Mouse (Mus musculus) T-helper 2 cell (primary cell): ENCODE results near the gene Aco2.

Experiments
- in situ Hi-C: fragments of 300-600 bp; cut with MboI, MseI; formaldehyde crosslinking; loops from one replicate; pipeline ENCODE4 v1.15.1; 2025; ENCODE audit warnings: high pct_unique_total_duplicates

The Aco2 gene

DNA sequence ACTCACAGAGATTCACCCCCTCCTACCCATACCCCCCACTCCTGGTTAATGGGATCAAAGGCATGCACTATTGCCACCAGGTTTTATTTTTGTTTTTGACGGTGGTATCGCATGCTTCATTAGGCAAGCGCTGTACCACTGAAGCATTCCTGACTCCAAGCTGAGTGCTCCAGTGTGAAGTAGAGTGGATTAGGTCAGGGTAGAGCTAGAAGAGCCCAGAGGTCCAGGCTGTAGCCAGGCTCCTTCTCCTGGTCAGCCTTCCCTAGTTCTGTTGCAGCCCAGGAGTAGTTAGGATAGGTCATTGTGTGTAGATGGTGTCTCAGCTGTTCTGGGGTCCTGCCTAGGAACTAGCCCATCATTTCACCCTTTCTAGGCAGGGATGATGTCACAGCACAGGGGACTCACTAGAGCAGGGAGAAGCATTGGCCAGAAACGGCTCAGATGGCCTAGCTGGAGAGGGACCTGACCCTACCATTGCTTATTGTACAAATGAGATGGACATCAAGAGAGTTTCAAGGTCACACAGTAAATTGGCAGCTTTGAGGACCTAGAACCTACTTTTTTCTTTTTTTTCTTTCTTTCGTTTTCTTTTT is 27.0 kb upstream of the Aco2 start:
- in situ Hi-C loops = no loop called here

DNA sequence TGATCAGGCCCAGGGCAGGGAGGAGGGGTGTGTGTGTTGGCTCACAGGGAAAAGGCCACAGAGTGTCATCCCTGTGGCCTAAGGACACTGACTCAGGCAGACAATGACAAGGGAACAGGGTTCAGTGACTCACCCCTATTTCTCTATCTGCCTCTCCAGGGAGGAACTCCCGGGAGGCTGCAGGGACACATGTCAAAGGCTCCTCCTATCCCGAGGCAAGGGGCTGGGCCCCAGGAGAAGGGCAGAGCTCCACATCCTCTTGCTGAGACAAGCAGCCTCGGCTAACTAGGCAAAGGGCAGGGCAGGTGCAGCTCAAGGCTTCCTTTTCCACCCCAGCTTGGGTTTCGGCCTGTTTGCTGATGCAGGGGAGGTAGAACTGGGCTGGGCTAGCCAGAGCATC is 26.4 kb upstream of the Aco2 start:
- in situ Hi-C loops = no loop called here

- in situ Hi-C loops = no loop called here
These were observed 25.4 kb upstream of the Aco2 start for GRCm38 (mm10) chr15:81846755-81847154.

GRCm38 (mm10) chr15:81847161-81847560 is 24.9 kb upstream of the Aco2 start:
- in situ Hi-C loops = no loop called here

DNA sequence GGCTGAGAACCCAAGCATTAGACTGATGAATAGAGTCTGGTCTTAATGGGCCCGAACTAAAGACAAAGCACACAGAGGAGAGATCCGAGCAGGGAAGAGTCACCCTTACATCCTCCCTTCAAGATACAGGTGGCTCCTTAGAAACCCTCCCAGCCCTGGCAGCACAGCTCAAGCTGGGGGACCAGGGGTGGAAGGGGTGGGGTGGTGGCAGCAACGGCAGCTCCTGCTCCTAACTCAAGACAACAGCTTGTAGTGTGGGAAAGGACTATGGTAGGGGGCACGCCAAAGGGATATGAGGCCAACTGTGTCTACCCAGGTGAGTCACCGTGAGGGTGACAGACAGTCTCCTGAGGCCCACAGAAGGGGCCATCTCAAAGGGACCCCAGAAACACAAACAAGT is 24.2 kb upstream of the Aco2 start:
- in situ Hi-C loops = no loop called here

DNA sequence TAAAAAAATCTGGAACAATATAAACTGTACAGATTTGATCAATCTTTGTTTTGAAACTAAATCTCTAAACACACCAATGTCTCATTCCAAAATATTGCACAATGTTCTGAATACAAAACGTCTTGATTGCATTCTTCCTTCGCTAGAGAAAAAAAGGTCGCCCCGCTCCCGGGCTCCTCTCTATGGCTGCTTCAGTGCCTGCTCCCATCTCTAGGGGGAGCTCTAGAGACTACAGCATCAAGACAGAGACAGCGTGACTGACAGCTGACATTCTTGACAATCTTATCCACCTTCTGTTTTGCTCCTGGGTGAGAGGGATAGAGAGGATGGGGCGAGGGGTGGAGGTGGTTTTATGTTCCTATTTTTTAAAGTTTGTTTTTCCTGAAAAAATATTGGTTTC is 23.8 kb upstream of the Aco2 start:
- in situ Hi-C loops = no loop called here

DNA sequence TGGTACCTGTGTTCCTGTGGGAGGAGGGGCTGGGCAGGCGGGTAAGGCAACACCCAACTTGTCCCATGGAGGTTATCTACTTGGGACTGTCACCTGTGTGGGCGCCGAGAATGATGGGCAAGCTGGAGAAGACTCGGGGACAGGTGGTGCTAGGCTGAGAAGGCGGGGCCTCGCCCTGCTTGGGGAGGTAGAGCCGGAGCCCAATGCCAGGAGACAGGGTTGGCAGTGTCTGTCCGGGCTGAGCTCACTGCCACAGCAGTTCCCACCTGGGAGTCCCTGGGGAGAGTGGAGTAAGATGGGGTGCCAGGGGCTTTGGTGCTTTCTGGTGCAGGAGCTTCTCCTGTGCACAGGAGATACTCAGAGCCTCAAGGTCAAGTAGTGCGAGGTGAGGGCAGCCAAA is 23.0 kb upstream of the Aco2 start:
- in situ Hi-C loops = no loop called here

DNA sequence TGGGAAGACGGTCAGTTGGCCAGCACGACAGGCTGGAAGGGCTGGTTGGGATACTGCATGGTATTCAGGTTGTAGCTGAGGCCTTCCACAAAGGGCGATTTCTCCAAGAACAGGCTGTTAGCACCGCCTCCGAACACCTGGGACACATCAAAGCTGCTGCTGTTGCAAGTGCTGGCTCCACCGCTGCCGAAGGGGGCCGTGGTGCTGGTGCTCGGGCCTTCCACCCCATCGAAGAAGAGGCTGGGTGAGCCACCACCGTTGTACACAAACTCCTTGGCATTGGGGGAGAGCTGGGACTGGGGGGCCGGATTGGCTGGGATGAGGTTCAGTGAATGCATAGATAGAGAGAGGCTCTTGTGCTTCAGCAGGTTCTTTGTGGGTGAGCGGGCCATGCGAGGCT is 21.4 kb upstream of the Aco2 start:
- in situ Hi-C loops = loop anchor here (10.0 kb wide), 1 partner anchor 1596 kb away; the partner anchor contains the start of gene Atf4

- in situ Hi-C loops = loop anchor here (10.0 kb wide), 1 partner anchor 1597 kb away; the partner anchor contains the start of gene Atf4
These were observed 20.7 kb upstream of the Aco2 start for GRCm38 (mm10) chr15:81851375-81851774.

DNA sequence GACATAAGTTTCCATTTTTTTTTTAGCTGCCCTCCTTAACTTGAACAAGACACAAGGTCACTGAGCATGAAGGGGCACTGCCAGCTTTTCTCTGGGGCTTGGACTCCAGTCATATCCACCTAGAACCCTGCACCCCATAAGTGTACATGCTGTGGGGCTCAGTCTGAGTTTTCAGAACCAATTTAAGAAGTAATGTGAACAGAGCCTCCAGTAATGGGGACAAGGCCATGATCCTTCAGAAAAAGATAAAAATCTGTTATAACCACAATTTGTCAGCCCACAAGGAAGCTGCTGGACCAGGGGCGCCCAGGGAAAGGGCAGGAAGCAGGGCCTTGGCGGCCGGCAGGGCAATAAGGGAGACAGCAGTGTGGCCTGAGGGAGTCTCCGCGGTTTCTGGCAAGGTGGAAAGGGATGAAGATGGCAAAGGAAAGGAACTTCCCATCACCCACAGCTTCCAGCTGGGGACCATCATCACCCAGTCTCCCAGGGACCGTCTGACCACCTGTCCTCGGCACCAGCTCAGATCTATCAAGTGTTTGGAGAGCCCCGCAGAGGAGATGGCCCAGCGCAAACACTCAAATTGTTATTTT is 19.6 kb upstream of the Aco2 start:
- in situ Hi-C loops = loop anchor here (10.0 kb wide), 1 partner anchor 1598 kb away; the partner anchor contains the start of gene Atf4

- in situ Hi-C loops = loop anchor here (10.0 kb wide), 1 partner anchor 1598 kb away; the partner anchor contains the start of gene Atf4
These were observed 19.0 kb upstream of the Aco2 start for GRCm38 (mm10) chr15:81853081-81853480.

DNA sequence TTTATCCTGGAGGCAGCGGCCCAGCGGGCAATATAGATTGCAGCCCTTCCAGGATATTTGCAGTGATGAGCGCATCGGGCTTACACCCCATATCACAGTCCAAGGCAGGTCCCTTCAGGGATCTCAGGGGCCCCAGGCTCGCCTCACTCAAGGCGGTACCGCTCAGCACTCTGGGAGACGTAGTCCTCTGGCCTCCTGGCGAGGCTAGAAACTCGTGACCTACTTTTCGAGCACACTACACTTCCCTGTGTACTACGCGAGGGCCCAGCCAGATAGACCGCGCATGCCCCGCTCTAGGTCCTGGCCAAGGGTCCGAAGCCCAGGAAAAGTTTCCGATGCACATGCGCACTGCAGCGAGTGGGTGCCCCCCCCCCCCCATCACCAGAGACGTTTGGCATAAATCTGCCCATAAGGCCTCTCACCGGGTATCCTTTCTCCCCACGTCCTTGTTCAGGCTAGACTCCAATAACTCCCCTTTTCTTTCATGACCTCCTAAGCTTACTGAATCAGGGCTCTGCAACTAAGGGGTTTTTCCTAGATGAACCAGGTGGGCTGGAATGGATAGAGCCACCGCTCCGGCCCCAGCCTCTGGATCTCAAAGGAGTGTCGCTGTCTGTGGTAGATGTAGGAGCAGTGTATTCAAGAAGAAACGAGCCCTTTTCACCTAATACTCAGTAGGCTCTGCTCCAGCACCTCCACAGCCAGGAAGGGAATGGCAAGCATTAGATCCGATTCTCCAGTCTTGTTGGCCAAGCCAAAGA is 15.9 kb upstream of the Aco2 start:
- in situ Hi-C loops = loop anchor here (10.0 kb wide), 1 partner anchor 1601 kb away; the partner anchor contains the start of gene Atf4

DNA sequence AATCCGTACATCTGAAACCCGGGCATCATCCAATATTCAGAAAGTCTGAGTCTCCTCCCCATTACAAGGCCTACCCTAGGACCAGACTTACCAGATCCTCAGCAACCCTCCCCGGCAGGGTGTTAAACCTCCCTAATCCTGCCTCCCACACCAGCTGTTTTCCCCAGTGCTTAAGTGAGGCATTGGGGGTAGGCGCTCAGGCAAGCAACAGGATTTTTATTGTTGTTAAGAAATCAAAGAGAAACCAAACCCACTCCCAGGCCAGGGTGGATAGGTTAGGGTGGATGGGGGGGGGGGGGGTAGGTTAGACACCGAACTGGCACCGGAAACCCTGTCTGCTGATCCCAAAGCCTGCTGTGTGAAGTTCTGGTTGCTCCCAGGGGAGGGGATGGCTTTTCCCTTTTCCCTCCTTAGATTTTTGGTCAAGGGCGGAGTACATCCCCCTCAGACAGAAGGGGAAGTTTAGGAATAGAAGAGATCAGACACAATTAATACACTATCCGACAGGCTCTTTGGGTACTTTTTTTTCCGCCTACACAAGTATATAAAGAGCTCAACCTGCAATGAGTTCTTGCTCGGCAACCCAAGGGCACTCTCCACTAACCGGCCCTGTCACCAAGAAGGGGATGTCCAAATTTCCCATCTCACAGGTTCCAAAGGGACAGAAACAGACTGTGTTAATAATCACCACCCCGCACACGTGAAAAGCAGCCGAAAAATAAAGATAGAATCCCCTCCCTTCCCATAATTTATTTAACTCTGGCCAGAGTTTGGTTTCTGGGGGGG is 15.0 kb upstream of the Aco2 start:
- in situ Hi-C loops = loop anchor here (10.0 kb wide), 1 partner anchor 1602 kb away; the partner anchor contains the start of gene Atf4

- in situ Hi-C loops = loop anchor here (10.0 kb wide), 1 partner anchor 1603 kb away; the partner anchor contains the start of gene Atf4
These were observed 14.4 kb upstream of the Aco2 start for GRCm38 (mm10) chr15:81857724-81858116.

GRCm38 (mm10) chr15:81858138-81858516 is 14.0 kb upstream of the Aco2 start:
- in situ Hi-C loops = loop anchor here (10.0 kb wide), 1 partner anchor 1603 kb away; the partner anchor contains the start of gene Atf4

DNA sequence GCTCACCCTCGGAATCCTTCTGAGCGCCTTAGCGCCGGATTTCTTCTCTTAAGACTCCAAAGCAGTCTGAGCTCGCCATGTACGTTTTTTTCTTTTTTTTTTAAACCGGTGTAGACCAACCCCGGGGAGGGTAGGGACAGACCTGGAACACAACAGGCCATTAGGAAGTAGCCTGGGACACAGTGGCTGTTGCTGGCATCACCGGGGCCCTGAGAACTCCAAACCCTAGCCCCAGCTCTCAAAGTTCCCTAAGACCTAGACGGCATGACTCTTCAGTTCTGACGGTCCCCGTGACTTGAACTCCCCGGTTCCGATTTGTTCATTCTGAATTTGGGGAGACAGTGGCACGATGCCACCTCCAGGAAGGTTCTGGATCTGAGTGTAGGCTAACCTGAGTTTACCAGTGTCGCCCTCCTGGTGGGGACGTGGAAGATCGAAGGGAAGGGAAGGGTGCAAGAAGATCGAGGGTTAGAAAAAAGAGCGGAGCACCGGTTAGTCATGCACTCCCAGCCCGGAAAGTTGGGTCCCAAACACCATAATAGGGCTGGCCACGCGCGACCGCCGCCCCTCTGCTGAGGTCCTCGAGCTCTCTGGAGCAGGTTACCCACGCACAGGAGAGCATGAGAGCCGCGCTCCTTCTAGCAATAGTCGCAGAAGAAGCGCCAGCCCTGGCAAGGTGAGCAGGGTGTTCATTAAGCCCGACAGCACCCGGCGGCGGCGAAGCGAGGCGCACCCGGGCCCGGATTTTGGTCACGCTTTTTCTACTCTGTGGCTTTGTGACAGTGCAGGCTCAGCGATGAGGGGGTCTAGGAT is 13.4 kb upstream of the Aco2 start, which contains the start of gene Tob2:
TSS of gene Tob2 (minus strand) at position 280 of the 813 bp plus-strand sequence.
- in situ Hi-C loops = loop anchor here (10.0 kb wide), 1 partner anchor 1604 kb away; the partner anchor contains the start of gene Atf4

GRCm38 (mm10) chr15:81859330-81860255 is 12.5 kb upstream of the Aco2 start:
- in situ Hi-C loops = loop anchor here (10.0 kb wide), 1 partner anchor 1605 kb away; the partner anchor contains the start of gene Atf4

DNA sequence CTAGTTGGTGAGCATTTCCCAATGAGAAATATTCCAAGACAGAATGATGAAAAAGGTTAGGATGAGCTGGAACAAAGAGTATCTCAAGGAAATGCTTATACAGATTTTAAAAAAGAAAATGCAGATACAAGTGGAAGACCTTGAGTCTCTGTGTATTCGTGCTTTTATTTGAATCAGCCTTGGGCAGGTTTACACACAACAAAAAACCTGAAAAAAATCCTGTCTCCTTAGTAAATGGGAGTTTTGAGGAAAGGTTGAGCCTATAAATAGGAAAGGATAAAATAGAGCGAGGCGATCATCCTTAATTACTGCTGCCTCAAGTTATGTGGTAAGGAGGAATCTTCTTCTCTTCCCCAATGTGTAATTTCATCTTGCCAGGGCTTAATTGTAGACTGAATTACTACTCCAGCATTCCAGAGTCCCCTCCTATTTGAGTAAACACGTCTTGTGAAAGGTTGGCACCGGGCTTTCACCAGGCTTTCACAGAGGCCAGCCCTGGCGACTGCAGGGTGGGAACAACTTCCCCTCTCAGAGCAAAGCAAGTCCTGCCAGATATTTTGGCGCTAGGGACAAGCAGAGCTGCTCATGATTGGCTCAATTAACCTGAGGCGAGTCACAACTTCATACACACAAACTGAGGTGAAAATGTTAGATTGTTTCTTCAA is 11.5 kb upstream of the Aco2 start:
- in situ Hi-C loops = no loop called here

GRCm38 (mm10) chr15:81864238-81864637 is 7.9 kb upstream of the Aco2 start:
- in situ Hi-C loops = no loop called here
